Mouse (Mus musculus) embryonic fibroblast, embryonic 13.5 days (primary cell): ENCODE data around the gene Fubp3. TPM values are rescaled to one million over a fixed set of nuclear protein-coding genes. Genes with fewer than 3 reads are reported as not detected.
A peak's percentile ranks its signal among the peaks of the same experiment; 100 is the strongest.

Experiments
- H3K27ac ChIP-seq: 2 replicates; pipeline ENCODE4 v1.5.1; 2012; ENCODE audit warnings: low read length, control low read depth, inconsistent platforms; ENCODE audit not compliant: insufficient read depth
- H3K4me1 ChIP-seq: 2 replicates; pipeline ENCODE4 v1.6.1; 2011; ENCODE audit warnings: low read length; ENCODE audit not compliant: control insufficient read depth, insufficient read depth
- H3K4me3 ChIP-seq: 2 replicates; pipeline ENCODE4 v1.5.1; 2011; ENCODE audit warnings: mild to moderate bottlenecking, control low read depth, low read length; ENCODE audit not compliant: insufficient read depth
- CTCF ChIP-seq: IDR thresholded peaks from 2 replicates; pipeline ENCODE4 v1.5.1; 2011; ENCODE audit warnings: mild to moderate bottlenecking, control low read depth, low read length, moderate library complexity, borderline replicate concordance; ENCODE audit not compliant: insufficient read depth
- POLR2A ChIP-seq: IDR thresholded peaks from 2 replicates; pipeline ENCODE4 v1.6.1; 2011; ENCODE audit warnings: low read depth, mild to moderate bottlenecking, control low read depth, low read length, moderate library complexity
- polyA plus RNA-seq: library from polyadenylated mRNA; stranded (reverse); fragments of >200 nt; gene quantifications from 2 replicates; pipeline ENCODE4 v1.2.4, GENCODE M21; 2011; ENCODE audit warnings: low read depth; ENCODE audit not compliant: missing spikeins, insufficient read length

The Fubp3 gene
- polyA plus RNA-seq, 1 experiment, result 83.4 TPM

DNA sequence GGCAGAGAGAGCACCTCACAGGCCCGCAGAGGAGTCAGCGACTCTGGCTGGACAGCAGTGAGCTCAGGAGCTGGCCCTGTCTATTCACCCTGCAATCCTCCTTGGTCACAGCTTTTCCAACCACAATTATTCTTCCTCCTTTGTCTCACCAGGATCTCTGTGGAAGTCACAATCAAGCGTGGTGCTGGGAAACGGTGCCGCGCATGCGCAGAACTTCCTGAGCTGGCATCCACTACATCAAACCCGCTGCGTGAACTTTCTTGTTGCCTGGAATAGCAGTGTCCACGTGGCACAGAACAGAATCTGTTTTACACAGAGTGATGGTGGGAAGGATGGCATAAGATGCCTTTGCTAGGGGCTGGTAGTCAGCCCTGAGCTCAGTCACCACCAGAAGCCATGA, 20.5 kb upstream of the Fubp3 start:
- TF ChIP-seq CTCF, result no peak
- Histone ChIP-seq H3K4me3 (no peak overlapping the region), H3K27ac (no peak overlapping the region), H3K4me1 (no peaks in the 10 kb centered on the region)

DNA sequence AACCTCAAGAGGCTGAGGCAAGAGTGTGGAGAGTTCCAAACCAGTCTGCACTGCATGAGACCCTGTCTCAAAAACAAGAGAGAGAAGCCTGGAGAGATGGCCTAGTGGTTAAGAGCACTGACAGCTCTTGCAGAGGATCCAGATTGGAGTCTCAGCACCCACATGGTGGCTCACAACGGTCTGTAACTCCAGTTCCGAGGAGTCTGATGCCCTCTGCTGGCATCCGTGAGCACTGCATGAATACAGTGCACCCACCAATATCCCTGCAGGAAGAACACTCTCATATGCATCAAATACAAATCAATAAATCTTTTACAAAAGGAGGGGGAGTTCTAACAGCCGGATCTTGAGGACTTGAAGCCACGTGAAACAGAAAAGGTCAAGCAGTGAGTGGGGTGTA, 17.8 kb upstream of the Fubp3 start:
- no peak for TF ChIP-seq POLR2A
- no peak for TF ChIP-seq CTCF
- Histone ChIP-seq H3K4me1 (no peaks in the 10 kb centered on the region), H3K4me3 (no peak overlapping the region), H3K27ac (no peak overlapping the region)

DNA sequence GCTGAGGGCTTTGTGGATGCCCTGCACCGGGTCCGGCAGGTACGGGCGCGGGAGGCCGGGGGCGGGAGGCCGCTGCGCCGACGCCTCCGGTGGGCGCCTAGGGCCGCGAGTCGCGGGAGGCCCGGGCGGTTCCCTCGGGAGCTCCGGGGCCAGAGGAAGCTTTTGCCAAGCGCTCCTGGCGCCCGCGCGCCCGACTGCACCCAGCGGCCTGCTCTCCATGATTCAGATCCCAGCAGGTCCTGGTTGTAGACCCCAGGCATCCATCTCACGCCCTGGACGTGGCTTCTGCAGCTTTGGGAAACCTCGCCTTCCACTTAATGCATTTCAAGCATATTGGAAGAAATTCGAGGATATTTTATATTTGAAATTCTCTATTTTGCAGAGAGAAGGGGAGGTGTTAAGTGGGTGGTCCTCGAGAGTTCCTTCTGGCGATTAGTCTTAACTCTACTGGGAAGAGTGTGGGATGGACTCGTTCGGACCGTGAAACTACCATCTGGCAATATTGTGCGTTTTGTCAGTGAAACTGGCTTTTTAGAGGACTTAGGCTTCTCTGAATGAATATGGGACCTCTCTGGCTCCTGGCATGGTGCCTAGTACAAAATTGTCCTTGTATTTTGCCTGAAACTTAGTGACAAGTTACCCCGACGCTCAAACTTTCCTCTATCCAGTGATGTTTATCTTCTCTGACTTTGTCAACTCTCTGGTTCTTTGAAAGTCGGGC, 624 bp downstream of the Fubp3 start:
- no peak for TF ChIP-seq CTCF
- no peak for TF ChIP-seq POLR2A
- Histone ChIP-seq H3K4me3 (peak overlapping the region; percentile 89), H3K4me1 (peaks cover 3% of the 10 kb centered on the region; the same call in 1 of the 2 replicates), H3K27ac (peak overlapping the region; percentile 29; the same call in 1 of the 2 replicates)

DNA sequence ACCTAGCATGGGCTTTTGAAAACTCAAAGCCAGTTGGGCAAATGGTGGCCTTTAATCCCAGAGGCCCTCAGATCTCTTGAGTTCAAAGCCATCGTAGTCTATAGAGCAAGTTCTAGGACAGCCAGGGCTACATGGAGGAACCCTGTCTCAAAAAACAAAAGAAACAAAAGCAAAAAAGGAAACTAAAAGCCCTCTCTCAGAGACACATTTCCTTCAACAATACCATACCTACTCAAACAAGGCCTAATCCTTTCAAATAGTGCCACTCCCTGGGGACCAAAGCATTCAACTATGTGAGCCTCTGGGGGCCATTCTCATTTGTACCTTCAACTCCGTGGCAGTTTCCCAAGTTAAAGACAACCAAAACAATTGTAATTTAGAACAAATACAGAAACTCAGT, 9.2 kb downstream of the Fubp3 start:
- no peak for TF ChIP-seq CTCF
- no peak overlapping the region for H3K4me3 ChIP-seq
- no peaks in the 10 kb centered on the region for H3K4me1 ChIP-seq
- no peak overlapping the region for H3K27ac ChIP-seq

DNA sequence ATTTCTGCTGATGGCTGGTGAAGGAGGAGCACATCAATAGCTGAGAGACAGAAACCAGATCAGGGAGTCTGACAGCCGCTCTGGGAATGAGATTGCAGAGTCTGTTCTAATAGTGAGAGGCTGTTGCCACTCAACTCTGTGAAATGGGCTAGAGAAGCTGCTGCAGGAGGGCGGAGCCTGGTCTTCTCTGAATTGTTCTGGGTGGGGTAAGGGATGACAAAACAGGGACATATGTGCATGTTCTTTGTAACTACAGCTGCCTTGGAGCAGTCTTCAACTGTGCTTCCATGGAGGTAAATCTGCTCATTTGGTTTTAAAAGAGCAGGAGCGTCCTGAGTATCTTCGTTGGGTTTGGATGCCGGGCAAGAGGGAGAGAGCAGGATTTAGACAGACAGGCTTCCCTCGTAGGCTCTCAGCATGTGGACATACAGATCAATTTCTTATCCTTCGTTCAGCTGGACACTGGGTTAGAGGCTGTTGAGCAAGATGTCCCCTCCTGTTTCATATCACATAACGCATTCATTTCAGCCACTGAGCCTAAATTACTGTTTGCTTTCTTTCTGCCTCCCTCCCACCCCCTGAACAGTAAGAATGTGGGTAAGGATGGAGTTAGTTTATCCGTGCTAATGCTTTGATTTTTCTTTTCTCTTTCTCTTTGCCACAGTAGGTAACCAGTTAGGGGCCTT, 19.5 kb downstream of the Fubp3 start:
- TF ChIP-seq POLR2A, result no peak
- TF ChIP-seq CTCF, result no peak
- Histone ChIP-seq H3K4me3 (no peak overlapping the region), H3K27ac (no peak overlapping the region), H3K4me1 (no peaks in the 10 kb centered on the region)

DNA sequence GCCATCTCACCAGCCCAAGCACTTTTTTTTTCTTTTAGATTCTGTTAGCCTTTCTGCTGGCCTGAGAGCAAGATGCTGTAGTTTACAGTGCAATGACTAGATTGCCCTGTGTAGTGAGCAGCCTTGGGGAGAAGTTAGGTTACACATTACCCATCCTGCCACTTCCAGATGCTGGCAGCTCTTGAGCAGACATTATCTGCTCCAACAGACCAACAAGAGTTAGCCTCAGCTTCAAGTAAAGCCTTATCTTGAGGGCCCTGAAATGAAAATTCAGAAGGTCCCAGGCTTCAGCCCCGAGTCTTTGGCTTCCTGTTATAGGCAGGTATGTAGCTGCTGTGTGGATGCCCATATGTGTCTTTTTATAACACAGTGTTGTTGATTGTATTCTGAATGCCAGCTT, 35.1 kb downstream of the Fubp3 start:
- H3K4me1 ChIP-seq, result no peaks in the 10 kb centered on the region
- TF ChIP-seq CTCF (no peak), POLR2A (no peak)

DNA sequence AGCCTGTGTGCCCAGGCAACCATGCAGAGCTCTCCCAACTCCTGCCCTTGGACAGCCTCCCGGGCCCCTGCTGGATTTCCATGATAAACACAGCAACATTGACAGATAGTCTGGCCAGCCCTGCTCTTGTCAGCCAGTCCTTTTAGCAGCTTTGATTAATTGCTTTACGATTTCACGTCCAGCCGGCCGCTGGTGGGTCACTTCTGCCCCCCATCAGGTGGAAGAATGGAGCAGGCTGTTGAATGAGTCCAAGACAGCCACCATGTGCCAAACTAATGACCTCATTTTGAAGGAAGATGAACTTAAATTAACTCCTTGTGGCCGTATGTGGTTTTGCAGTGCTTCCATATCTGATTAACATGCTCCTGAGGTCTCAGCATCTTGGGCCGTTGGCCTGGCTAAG, 37.4 kb downstream of the Fubp3 start:
- TF ChIP-seq CTCF, result no peak
- no peak for TF ChIP-seq POLR2A
- Histone ChIP-seq H3K4me1 (no peaks in the 10 kb centered on the region), H3K4me3 (no peak overlapping the region), H3K27ac (no peak overlapping the region)

More for the DNA sequence above, 35.1 kb downstream of the Fubp3 start:
- H3K4me3 ChIP-seq, result no peak overlapping the region
- H3K27ac ChIP-seq, result no peak overlapping the region

DNA sequence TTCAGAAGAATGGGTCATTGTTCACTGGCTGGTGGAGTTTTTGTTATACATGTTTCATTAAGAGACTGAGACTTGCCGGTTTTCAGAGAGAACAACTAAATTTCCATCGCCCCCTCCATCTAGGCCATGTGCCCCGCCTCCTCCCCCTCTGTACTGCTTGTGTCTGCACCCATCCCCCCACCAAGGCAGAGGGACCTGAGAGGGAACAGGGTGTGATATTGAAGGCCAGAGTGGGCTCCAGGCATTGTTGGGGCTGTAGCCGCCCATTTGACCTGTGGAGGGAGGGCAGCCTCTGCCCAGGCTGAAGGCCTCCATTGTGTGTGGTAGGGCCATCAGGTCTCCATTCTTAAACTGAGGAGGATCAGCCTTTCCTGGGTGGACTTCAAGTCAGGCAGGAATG, 38.5 kb downstream of the Fubp3 start:
- Histone ChIP-seq H3K4me1 (no peaks in the 10 kb centered on the region), H3K27ac (no peak overlapping the region), H3K4me3 (no peak overlapping the region)
- no peak for TF ChIP-seq CTCF
- TF ChIP-seq POLR2A, result no peak

DNA sequence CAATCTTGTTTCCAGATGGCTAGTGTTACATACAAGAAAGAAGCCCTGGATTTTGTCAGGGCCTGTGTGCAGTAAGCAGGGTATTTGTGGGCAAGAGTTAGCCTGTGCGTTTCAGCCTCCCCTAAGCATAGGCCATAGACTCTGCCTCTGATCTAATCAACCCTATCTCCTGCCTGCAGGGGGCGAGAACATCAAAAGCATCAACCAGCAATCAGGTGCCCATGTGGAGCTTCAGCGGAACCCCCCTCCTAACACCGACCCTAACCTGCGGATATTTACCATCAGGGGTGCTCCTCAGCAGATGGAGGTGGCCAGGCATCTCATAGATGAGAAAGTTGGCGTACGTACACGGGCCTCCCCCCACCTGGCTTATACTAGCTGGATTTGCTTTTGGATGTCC, 38.9 kb downstream of the Fubp3 start:
- Histone ChIP-seq H3K27ac (no peak overlapping the region), H3K4me1 (no peaks in the 10 kb centered on the region), H3K4me3 (no peak overlapping the region)
- TF ChIP-seq POLR2A (no peak), CTCF (no peak)

DNA sequence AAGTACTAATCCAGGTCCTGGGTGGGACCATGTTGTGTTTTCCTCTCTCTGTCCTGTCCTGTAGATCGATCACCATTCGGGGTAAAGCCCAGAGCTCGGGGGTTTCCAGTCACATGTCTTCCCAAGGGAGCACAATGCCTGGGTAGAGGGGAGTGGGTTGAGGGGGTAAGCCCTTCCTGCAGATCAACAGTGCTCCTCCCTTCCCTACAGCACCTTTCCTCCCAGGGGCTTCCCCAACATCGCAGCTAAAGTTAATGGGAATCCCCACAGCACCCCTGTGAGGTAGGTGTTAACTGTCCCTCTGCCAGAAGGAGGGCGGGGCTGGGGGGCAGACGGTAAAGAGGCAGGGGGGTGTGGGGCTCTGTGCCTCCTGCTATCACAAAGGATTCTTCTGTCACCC, 40.2 kb downstream of the Fubp3 start:
- H3K4me3 ChIP-seq, result no peak overlapping the region

More for the DNA sequence above, 40.2 kb downstream of the Fubp3 start:
- no peak for TF ChIP-seq POLR2A
- no peak for TF ChIP-seq CTCF
- Histone ChIP-seq H3K4me1 (no peaks in the 10 kb centered on the region), H3K27ac (no peak overlapping the region)
